In the genomic region with DNA sequence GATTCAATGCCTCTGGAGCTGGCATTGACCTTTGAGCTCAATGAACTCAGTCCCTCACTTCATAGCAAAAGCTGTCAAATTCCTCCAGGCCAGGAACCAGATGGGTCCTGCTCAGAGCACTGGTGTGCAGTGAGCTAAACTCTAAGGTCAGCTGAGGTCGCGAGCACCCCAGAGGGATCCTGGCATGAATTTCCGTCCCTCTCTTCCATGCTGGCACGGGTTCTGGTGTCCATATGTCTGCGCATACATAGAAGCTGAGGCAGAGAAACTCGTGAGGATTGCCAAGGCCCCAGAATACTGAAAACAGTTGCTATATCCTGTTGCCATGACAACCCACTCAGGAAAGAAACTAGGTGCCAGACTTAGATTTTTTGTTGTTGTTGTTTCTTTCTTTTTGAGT, we compare ENCODE assay signal across 8 mouse cellular contexts.
DNase-seq lines count a peak whose midpoint lies in the region; ATAC-seq and TF ChIP-seq lines count a peak whose summit lies in the region.

No protein-coding gene starts in this region.

- TF ChIP-seq CTCF in layer of hippocampus, adult 2 months (conservative IDR thresholded peaks at IDR 0.05) = no peak
- TF ChIP-seq CTCF in lung, postnatal 0 days (IDR thresholded peaks at IDR 0.05) = no peak

- H3K36me3 ChIP-seq in hindbrain, embryonic 10.5 days = no peaks in the 10 kb centered on the region
- H3K36me3 ChIP-seq in hindbrain, embryonic 13.5 days = no peaks in the 10 kb centered on the region
- no peaks in the 10 kb centered on the region for H3K36me3 ChIP-seq in forebrain, embryonic 13.5 days (ENCODE audit: poor library complexity, severe bottlenecking)
- no peaks in the 10 kb centered on the region for H3K36me3 ChIP-seq in neural tube, embryonic 14.5 days (ENCODE audit: control insufficient read depth, insufficient read depth, low read length)
- H3K36me3 ChIP-seq in liver, embryonic 12.5 days = no peaks in the 10 kb centered on the region
- no peaks in the 10 kb centered on the region for H3K36me3 ChIP-seq in lung, postnatal 0 days (ENCODE audit: insufficient read depth, low read length)

- peak; percentile 62 for DNase-seq in hindbrain, embryonic 10.5 days (ENCODE audit: low spot score)
- peak; percentile 77 to 84 for DNase-seq in layer of hippocampus, adult 2 months (ENCODE audit: low spot score in 2 of 2)
- no peak for DNase-seq in thymus, postnatal 14 days
- DNase-seq in lung, postnatal 0 days (ENCODE audit: low spot score) = no peak

- TF ChIP-seq EP300 in lung, postnatal 0 days (IDR thresholded peaks at IDR 0.05) = no peak

- no peak overlapping the region for H3K4me3 ChIP-seq in hindbrain, embryonic 10.5 days
- H3K4me3 ChIP-seq in hindbrain, embryonic 13.5 days = no peak overlapping the region
- no peak overlapping the region for H3K4me3 ChIP-seq in forebrain, embryonic 13.5 days
- H3K4me3 ChIP-seq in layer of hippocampus, adult 2 months = no peak overlapping the region
- no peak overlapping the region for H3K4me3 ChIP-seq in neural tube, embryonic 14.5 days (ENCODE audit: low read depth, low read length)
- no peak overlapping the region for H3K4me3 ChIP-seq in liver, embryonic 12.5 days
- H3K4me3 ChIP-seq in lung, postnatal 0 days (ENCODE audit: low read depth, low read length) = no peak overlapping the region

- H3K27ac ChIP-seq in hindbrain, embryonic 10.5 days = no peak overlapping the region
- H3K27ac ChIP-seq in hindbrain, embryonic 13.5 days = no peak overlapping the region
- 0 out of 2 replicates have a peak overlapping the region, but pooled peaks have one; percentile 31 for H3K27ac ChIP-seq in forebrain, embryonic 13.5 days
- peak overlapping the region; percentile 80 for H3K27ac ChIP-seq in layer of hippocampus, adult 2 months
- no peak overlapping the region for H3K27ac ChIP-seq in neural tube, embryonic 14.5 days (ENCODE audit: low read depth, low read length)
- H3K27ac ChIP-seq in liver, embryonic 12.5 days = no peak overlapping the region
- no peak overlapping the region for H3K27ac ChIP-seq in lung, postnatal 0 days (ENCODE audit: low read length)

- H3K9me3 ChIP-seq in hindbrain, embryonic 10.5 days = no peaks in the 10 kb centered on the region
- H3K9me3 ChIP-seq in hindbrain, embryonic 13.5 days = no peaks in the 10 kb centered on the region
- no peaks in the 10 kb centered on the region for H3K9me3 ChIP-seq in forebrain, embryonic 13.5 days (replicated peaks)
- H3K9me3 ChIP-seq in neural tube, embryonic 14.5 days (ENCODE audit: control insufficient read depth, low read length) = no peaks in the 10 kb centered on the region
- no peaks in the 10 kb centered on the region for H3K9me3 ChIP-seq in liver, embryonic 12.5 days (replicated peaks)
- no peaks in the 10 kb centered on the region for H3K9me3 ChIP-seq in lung, postnatal 0 days (ENCODE audit: low read length)

- no peak; the same call in 1 of the 2 replicates for ATAC-seq in hindbrain, embryonic 13.5 days (ENCODE audit: low FRiP score)
- ATAC-seq in forebrain, embryonic 13.5 days = peak; percentile 91
- ATAC-seq in neural tube, embryonic 14.5 days (ENCODE audit: low read depth) = 0 out of 2 replicates have a peak, but pooled peaks have one; percentile 17
- no peak for ATAC-seq in liver, embryonic 12.5 days
- ATAC-seq in lung, postnatal 0 days = no peak

- peaks cover 7% of the 10 kb centered on the region; the same call in 1 of the 2 replicates for H3K4me1 ChIP-seq in hindbrain, embryonic 10.5 days (replicated peaks)
- H3K4me1 ChIP-seq in hindbrain, embryonic 13.5 days (replicated peaks) = peaks cover 9% of the 10 kb centered on the region
- peaks cover 5% of the 10 kb centered on the region; the same call in 1 of the 2 replicates for H3K4me1 ChIP-seq in forebrain, embryonic 13.5 days
- no peaks in the 10 kb centered on the region for H3K4me1 ChIP-seq in neural tube, embryonic 14.5 days (ENCODE audit: control insufficient read depth, insufficient read depth, low read length)
- H3K4me1 ChIP-seq in liver, embryonic 12.5 days = no peaks in the 10 kb centered on the region
- no peaks in the 10 kb centered on the region for H3K4me1 ChIP-seq in lung, postnatal 0 days (ENCODE audit: insufficient read depth, low read depth, low read length)

- no peak overlapping the region for H3K4me2 ChIP-seq in hindbrain, embryonic 13.5 days
- no peak overlapping the region for H3K4me2 ChIP-seq in forebrain, embryonic 13.5 days
- no peak overlapping the region for H3K4me2 ChIP-seq in neural tube, embryonic 14.5 days (ENCODE audit: low read depth, low read length)
- no peak overlapping the region for H3K4me2 ChIP-seq in liver, embryonic 12.5 days
- H3K4me2 ChIP-seq in lung, postnatal 0 days (replicated peaks; ENCODE audit: low read depth, low read length) = no peak overlapping the region

- H3K27me3 ChIP-seq in hindbrain, embryonic 10.5 days (ENCODE audit: insufficient read depth, poor library complexity, severe bottlenecking) = no peaks in the 10 kb centered on the region
- no peaks in the 10 kb centered on the region for H3K27me3 ChIP-seq in hindbrain, embryonic 13.5 days
- no peaks in the 10 kb centered on the region for H3K27me3 ChIP-seq in forebrain, embryonic 13.5 days
- no peaks in the 10 kb centered on the region for H3K27me3 ChIP-seq in neural tube, embryonic 14.5 days (ENCODE audit: control insufficient read depth, insufficient read depth, low read length)
- H3K27me3 ChIP-seq in liver, embryonic 12.5 days (replicated peaks) = no peaks in the 10 kb centered on the region
- no peaks in the 10 kb centered on the region for H3K27me3 ChIP-seq in lung, postnatal 0 days (replicated peaks; ENCODE audit: insufficient read depth, low read length)

- no peak overlapping the region for H3K9ac ChIP-seq in hindbrain, embryonic 13.5 days
- no peak overlapping the region for H3K9ac ChIP-seq in forebrain, embryonic 13.5 days
- H3K9ac ChIP-seq in neural tube, embryonic 14.5 days (replicated peaks; ENCODE audit: low read depth, low read length) = no peak overlapping the region
- H3K9ac ChIP-seq in liver, embryonic 12.5 days = no peak overlapping the region
- no peak overlapping the region for H3K9ac ChIP-seq in lung, postnatal 0 days (replicated peaks; ENCODE audit: low read depth)

- WGBS in hindbrain, embryonic 10.5 days = 47% methylated on average over 6 of the region's 6 CpGs
- 47% methylated on average over 6 of the region's 6 CpGs for WGBS in hindbrain, embryonic 13.5 days
- 55% methylated on average over 6 of the region's 6 CpGs for WGBS in forebrain, embryonic 13.5 days
- 54% methylated on average over 6 of the region's 6 CpGs for WGBS in neural tube, embryonic 14.5 days
- 62% methylated on average over 6 of the region's 6 CpGs for WGBS in liver, embryonic 12.5 days (ENCODE audit: insufficient replicate concordance)
- 59% methylated on average over 6 of the region's 6 CpGs for WGBS in lung, postnatal 0 days

Comparison
In these comparisons a context has a peak if more than half of its experiments do, and no peak if none do; other contexts are left out.
1. DNase-seq: peak in hindbrain, embryonic 10.5 days (single experiment) and layer of hippocampus, adult 2 months (2 of 2); none in thymus, postnatal 14 days (single experiment) and lung, postnatal 0 days (single experiment).
2. H3K27ac ChIP-seq: peak in forebrain, embryonic 13.5 days (single experiment) and layer of hippocampus, adult 2 months (single experiment); none in hindbrain, embryonic 10.5 days (single experiment), hindbrain, embryonic 13.5 days (single experiment), neural tube, embryonic 14.5 days (single experiment), liver, embryonic 12.5 days (single experiment) and lung, postnatal 0 days (single experiment).
3. ATAC-seq: peak in forebrain, embryonic 13.5 days (single experiment) and neural tube, embryonic 14.5 days (single experiment); none in hindbrain, embryonic 13.5 days (single experiment), liver, embryonic 12.5 days (single experiment) and lung, postnatal 0 days (single experiment).